Mouse (Mus musculus) adrenal gland, postnatal 14 days (tissue): ENCODE results near the gene Zdhhc22. TPM values are rescaled to one million over a fixed set of nuclear protein-coding genes. Genes with fewer than 3 reads are reported as not detected.
A peak's percentile ranks its signal among the peaks of the same experiment; 100 is the strongest.

Experiments used
- DNase-seq: peaks from one replicate; pipeline ENCODE4 v3.0.0; 2021; ENCODE audit warnings: mixed read lengths
- total RNA-seq: library from RNA; stranded (reverse); gene quantifications from 2 replicates; pipeline ENCODE4 v1.2.3, GENCODE M21; 2021

Gene Zdhhc22
- total RNA-seq, 1 experiment from 2014 or later, result 0.59 TPM

DNA sequence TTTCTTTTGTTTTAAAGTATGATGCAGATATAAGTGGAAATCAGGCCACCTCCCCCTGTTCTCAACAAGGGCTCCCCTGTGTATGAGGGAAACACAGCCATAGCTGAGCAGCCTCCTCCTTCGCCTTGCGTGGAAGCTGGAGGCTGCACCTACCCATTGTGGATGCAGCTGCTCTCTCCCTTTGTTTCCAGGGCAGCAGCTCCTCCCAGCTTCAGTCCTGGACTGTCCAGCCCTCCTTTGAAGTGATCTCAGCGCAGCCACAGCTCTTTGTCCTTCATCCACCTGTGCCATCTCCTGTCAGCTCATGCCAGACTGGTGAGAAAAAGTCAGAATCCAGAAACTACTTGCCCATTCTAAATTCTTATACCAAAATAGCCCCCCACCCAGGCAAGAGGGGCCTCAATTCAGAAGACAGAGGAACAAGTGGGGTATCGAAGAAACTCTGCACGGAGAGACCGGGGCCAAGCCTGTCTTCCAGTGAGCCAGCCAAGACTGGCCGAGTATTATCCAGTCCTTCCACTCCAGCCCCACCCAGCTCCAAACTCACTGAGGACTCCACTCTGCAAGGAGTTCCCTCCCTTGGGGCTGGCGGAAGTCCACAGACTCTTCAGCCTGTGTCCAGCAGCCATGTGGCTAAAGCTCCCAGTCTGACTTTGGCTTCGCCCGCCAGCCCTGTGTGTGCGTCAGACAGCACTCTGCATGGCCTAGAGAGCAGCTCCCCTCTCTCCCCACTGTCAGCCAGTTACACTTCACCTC is 28.5 kb downstream of the Zdhhc22 start:
- no peak for DNase-seq

DNA sequence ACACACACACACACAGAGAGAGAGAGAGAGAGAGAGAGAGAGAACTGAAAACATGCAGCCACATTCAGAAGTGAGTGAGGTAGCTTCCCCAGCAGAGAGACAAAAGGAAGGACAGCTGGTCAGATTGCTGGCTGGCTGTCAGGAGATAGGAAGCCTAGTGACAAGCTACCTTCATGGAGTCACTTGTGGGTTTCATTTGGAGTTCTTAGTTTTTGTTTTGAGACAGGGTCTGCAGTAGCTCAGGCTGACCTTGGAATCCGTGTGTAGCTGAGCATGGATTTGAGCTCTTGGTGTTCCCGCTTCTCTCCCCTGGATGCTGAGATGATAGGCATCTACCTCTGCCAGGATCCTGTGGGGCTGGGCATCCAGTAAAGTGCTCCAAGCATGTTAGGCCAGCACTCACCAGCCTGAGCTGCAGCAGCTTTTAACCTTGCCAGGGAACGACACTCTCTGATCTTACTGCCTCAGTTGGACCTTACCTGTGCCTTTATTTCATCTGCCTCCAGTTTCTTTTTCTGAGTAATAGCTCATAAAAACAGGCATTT is 29.4 kb downstream of the Zdhhc22 start:
- no peak for DNase-seq

DNA sequence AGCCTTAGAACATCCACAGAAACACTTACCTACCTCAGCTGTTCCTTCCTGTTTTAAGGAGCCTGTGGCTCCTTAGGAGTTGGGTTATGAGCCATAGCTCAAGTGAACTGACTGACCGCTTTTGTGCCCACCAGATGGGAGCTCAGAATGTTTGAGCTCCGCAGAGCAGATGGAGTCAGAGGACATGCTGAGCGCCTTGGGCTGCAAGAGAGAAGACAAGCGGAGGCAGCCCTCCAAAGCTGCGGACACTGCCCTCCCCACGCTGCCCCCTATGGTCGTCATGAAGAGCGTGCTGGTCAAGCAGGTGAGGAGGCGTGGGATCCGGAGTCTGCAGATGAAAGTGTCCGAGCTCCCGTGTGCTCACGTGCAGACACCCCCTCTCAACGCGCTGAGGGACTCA is 30.1 kb downstream of the Zdhhc22 start:
- DNase-seq, result no peak

DNA sequence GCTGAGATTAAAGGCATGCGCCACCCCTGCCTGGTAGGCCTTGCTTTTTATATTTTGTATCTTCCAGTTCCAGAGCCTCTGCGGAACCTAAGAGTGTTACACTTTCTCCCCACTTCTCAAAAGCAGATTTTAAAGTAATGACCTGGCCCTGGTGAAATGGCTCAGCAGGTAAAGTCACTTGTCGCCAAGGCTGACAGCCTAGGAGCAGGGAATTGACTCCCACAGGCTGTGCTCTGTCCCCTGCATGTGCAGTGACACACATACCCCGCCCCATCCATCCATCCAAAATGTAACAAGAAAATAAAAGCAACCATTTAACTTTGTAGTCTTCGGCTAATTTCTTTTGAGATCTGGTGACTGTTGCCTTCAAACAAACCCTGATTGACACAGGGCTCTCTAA is 30.6 kb downstream of the Zdhhc22 start:
- no peak for DNase-seq

DNA sequence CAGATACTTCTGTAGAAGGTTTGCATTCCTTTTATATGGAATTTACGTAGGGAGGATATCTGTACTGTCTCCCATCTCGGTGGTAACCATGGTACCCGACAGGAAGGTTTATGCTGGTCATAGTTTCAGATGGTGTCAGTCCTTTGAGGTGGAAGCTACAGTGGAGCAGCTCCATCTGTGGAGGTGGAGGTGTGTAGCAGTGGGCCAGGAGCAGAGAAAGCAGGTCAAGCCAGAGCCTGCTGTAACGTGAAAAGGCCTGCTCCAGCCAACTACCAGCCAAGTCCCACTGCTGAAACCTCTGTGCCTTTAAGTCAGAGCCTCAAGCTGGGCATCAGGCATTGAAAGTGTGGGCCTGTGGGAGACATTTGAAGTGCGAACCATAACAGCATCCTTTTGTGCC is 31.7 kb downstream of the Zdhhc22 start:
- DNase-seq, result no peak

DNA sequence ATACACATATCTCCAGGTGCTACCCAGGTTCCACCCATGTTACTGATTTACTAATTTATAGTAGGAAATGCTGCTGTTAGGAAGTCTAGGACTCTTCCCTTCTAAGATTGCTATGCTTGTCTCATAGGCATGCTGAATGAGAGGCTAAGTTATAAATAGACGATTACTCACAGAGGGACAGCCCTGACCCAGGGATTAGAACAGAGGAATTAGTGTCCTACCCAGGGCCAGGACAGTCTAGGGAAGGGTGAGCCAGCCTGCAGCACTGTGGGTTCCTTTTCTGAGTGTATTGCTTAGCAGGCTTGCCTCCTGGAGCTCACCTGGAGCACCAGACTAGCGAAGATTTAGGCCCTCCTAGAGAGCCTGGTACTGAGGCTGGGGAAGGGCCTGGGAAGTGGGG is 34.3 kb downstream of the Zdhhc22 start:
- DNase-seq, result no peak

DNA sequence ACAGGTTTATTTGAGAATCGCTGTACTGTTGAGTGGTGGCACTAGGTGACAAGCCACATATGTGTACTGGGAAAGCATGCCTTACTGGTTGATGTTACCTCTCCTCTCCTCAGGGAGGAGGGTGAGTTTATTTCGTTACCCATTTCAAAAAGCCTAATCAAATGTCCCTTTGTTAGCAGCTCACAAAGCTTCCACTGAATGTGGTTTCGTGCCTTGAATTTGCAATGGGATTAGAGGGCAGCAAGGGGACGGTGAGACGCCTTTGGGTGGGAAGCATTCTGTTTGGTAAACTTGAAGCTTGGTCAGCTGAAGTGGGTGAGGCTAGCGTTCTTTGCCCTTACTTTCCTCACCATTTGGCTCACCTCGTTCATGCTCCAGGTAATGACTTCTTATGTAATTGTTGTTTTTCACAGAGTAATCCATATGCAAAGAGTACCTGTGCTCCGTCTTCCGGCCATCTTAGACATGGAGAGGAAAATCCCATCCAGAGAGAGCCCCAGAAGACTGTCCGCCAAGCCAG is 37.8 kb downstream of the Zdhhc22 start:
- no peak for DNase-seq

DNA sequence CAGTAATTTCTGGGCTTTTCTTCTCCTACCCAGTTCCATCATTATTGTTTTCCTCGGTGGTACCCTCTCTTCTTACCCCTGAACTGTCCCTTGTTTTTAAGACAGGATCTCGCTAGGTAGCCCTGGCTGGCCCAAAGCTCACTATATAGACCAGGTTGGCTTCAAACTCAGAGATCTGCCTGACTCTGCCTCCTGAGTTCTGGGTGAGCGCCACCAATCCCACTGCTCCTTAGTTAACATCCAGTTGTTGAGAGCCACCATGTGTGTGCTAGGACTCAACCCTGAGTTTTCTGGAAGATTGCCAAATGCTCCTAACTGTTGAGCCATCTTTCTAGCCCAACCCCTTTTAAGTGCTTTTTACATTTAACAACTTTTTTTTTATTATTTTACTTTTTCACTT is 39.3 kb downstream of the Zdhhc22 start:
- no peak for DNase-seq

DNA sequence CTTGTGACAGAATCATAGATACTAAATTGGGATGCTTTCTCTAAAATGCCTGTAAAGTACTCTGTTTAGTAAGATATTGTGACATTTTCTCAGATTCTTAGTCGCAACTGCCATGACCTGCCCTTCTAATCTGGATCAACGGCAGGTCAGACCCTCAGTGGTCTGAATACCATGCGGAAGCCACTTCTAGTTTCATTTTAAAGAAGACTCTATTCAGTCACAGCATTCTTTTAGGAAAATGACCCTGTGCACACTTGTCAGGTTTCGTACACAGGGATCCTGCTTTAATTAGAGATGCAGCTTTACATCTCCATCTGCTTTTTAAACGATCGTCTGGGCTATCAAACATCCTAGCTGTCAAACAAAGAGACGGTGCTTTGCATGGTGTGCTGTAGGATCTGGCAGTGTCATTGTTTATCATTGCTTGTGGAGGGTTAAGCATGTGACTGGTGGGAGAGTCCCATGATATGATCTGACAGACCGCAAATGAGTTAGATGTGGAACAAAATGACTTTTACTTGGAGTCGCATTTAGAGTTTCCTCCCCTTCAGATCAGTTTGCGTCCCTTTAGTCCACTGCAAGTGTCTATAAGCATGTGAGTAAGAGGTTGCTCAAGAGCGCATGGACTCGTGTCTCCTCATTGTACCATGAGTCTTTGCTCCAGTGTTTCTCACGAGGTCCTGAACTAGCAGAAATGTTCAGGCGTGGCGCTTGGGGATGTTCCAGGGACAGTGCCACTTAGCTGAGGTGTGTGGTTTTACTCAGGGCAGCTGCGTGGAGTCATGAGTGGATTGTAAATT is 39.9 kb downstream of the Zdhhc22 start:
- no peak for DNase-seq

DNA sequence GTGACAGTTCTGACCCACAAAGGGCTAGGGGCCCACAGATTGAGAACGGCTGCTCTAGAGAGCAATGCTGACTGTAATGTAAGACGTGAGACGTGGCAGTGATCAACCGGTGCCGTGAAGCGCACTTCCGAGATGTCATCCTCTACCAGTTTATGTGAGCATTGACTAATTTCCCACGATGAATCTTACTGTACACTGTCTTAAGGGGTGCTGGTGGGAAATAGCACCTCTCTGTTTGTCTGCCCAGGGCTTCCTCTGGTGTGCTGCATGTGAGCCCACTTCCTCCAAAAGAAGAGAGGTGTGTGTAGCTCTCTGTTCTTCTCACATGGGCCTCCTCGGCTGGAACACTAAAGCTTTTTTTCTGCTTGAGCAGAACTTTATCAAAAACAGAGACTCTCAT is 40.7 kb downstream of the Zdhhc22 start:
- DNase-seq, result no peak

DNA sequence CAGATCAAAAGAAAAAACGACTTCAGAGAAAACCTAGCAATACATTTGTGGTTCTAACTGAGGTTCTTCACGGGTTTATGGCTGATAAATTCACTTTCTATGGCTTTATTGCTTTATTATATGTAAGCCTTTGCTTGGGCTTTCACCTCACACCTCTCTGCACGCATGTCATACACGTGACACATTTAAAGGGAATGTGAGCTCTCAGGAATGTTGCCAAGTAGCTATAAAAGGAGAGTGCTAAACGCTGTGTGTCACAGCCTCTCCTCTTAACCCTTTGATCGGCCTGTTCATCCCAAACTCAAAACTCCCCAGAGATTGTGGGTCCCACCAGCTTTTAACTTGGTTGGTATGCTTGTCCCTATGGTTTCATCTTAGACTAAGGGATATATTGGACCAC is 41.6 kb downstream of the Zdhhc22 start:
- peak; percentile 36 for DNase-seq

DNA sequence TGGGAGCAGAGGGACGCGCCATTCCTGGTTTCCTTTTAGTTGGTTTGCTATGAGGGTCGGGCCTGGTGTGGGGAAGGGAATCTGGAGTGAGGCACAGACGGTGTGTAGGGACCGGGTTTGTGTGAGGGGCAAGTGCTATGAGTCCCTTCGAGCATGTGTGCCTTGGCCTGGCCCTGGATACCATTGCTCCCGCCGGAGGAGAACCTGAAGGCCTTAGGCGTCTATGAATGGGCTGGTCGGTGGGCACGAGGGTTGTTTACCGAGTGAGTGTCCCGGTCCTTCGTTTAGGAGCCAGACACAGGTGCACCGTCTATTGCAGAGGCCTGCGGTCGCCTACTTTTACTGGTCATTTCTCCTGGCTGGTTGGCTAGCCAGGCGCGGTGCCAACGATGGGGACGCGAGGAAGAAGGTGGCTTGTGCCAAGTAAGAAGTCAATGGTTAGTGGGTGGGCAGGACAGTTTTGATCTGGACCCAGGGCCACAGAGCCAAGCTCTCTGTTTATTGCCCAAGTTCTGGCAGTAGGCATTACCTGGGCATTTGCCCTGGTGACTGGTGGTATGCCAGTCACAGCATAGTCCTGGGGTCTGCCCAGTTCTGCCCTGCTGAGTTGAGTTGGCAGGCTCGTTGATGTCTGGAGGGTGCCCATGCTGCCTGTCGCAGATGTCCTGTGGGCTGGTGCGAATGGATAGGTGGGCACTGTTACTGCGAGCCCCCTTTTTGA is 42.4 kb downstream of the Zdhhc22 start:
- peak; percentile 64 for DNase-seq

DNA sequence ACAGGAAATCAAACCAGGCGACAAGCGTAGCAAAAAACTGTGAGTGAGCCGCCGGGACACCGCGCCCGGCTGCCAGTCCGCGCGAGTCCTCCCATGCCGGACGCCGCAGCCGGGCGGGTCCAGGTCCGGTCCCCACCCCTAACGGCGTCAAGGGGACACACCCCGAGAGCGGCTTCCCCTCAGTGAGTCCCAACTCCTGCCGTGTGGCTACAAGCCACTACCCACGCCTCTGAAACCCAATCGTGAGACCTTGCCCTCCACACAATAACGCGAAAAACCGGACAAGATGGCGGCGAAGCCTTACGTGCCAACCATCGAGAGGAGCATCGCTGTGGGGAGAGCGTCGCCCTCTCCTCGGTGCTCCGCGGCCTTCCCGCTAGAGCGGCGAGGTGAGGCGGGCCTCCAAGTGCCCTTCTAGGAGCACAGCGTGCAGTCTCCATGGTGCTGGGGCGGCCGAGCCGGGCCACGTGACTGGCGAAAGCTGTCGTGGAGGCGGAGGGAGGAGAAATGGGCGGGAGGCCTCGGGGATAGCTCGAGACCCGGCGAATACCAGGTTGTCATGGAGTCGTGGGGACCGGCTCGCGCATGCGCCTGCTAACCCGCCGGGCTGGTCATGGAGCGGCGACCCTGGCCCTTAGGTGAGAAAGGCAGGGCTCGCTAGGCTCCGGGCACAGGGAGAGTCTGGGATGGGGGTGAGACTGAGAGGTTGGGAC is 43.2 kb downstream of the Zdhhc22 start, which contains the start of gene Cipc:
Gene Cipc (plus strand): TSS at position 182 of the 713 bp plus-strand sequence.
- DNase-seq, result peak; percentile 99

DNA sequence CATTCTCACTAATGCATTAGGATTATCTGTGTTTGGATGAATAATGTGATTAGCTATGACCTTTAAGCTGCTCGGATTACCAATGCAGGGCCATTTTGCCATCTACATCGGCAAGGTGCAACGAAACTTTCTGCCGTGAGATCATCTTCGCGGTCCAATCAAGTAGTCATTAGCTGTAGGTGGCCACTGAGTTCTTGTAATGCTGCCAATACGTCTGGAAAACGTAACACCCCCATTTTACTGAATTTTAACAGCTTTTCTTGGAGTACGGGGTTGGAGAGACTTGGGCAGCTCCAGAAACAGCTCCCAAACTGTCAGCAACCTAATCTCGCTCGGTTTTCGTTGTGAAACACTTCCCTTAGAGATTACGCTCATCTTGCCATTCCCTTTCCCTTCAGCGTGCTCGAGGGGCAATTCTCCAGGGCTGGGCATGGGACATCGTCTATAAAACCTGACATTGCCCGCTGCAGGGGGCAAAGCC is 43.9 kb downstream of the Zdhhc22 start:
- peak; percentile 19 for DNase-seq

DNA sequence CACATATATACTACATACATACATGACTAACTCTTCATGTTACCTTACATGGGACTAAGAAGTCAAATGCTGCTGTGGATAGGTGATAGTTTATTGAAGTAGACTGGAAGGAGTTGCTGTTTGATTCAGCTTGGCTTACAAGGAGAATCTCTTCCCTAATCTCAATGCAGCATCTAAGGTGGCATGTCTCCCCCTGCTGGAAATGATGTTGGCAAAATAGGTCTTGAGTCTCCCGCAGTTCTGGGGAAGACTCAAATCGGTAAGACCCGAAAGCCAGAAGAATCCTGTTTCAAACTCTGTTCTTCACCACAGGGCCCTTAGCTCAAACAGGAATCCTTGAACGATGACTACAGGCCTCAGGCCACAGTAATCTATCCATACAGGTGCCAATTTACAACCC is 45.1 kb downstream of the Zdhhc22 start:
- peak; percentile 79 for DNase-seq

DNA sequence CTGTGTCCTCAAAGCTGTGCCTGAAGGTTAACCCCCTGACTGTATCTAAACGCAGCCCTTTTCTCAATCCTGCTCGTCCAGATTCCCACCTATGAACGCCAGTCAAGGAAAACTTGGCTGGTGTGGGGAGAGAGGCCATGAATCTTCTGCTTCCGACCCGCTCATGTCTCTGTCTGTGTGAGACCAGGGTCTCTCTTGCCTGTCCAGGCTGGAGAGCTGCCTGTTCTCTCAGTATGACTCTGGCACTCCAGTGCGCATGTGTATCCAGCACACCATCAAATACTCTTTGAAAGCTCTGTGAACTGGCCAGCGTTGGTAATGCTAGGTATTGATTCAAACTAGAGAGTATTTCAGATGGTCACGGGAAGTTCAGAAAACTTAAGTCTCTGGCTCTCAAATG is 46.8 kb downstream of the Zdhhc22 start:
- no peak for DNase-seq

DNA sequence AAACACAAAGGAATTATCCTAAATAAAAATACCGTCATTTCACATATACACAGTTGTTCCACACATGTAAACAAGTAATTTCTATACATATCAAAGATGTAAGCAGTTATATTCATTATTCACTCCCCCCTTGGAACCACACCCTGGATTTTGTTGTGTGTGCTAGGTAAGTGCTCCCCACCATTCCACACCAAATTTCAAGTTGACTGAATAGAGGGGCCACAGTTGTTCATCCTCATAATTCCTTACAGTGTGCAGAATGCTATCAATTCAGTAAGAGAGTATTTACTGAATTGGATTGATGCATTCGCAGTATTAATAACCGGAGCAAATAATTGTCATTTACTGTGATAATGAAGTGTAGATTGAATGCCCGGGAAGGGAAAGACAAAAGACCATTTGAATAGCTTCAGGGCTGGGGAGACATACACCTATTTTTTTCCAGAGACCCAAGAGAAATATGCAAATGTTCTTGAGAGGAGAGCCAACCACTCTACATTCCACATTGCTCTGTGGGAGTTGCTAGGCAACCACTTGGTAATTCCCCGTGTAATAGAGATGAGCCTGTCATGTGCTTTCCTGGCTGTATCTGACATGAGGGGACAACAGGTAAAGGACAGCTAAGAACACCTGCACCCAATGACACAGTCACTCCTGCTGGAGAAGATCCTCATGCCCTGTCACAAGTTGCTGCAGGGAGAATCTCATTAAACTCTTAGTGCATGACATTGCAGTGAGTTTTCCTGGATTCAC is 48.3 kb downstream of the Zdhhc22 start:
- no peak for DNase-seq

DNA sequence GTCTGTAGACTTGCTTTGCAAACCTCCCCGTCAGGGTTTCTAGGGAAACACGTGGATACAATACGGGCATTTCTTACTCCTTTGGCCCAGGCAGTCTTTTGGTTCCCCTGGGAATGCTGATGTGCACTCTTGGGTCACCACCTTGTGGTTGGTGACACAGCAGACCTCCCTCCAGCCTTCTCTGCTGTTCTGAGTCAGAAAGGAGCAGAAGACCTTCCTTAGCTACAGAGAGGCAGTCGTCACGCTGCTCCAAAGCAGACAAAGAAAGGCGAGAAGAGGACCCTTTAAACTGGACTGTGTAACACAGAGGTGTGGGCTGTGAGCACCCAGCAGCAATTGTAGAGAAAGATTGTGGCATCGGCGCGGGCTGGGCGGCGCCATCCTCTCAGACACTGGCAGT is 49.1 kb downstream of the Zdhhc22 start:
- no peak for DNase-seq

DNA sequence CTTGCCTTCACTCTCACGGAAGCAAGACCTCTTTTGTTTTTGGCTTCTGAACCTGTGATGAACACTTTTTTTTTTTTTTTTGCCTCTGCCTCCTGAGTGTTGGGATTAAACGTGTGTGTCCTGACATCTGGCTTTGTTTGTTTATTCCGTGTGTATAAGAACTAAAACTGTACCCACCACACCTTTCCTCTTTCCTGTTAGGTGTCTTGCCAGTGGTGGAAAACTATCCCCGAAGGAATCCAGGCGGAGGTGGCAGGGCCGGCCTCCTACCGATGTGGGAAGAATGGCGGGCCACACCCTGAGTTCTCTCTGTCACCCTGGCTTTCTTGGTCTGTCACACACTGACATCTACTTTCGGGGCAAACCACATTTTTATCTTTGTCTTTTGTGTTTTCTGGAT is 51.7 kb downstream of the Zdhhc22 start:
- no peak for DNase-seq

DNA sequence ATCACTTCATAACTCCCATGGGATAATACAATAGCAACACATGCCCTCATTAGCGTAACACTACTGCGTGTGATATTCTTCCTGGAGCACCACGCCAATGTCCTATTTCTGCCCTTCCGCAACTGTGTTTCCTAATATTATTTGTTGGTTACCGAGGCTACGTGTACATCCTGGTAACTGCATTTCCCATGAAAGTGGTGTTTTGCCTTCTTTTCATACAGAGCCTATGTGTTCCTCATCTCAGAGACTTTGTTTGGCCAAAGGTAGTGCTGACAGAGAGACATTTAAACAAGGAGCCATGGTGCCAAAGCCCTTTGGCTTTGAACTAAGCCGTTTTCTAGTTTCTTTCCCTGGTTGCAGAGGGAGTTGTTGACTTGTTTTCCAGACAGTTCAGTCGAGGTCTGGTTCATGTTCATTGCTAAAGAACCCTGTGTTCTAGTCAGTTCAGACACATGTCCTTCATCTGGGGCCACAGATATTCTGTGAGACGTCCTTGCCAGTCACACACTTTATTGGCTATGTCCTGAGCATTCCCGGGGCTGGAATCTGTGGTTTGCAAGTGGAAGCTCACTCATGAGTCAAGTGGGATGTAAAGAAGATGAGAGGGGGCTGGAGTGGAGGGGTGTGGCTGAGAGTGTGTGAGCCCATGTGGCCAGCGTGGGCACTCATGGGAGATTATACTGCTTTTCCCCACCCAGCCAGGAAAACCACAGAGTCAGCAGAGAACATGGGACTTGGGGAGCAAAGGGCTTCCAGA is 53.5 kb downstream of the Zdhhc22 start:
- no peak for DNase-seq
